Mouse (Mus musculus) inflammation-experienced regulatory T-cells, adult 16 weeks (primary cell): ENCODE data around the gene Fgf8. TPM values are rescaled to one million over a fixed set of nuclear protein-coding genes. Genes with fewer than 3 reads are reported as not detected.

Source experiments
- polyA plus RNA-seq: library from polyadenylated mRNA; unstranded; fragments of 100-300 nt; shearing (Covaris generic); gene quantifications from one replicate; pipeline ENCODE4 v1.2.1, GENCODE M21; 2017

Gene Fgf8
- polyA plus RNA-seq: not detected

GRCm38 (mm10) chr19:45742218-45742983 is at the start of gene Fgf8:
Fgf8 (minus strand) TSS chr19:45742915.

GRCm38 (mm10) chr19:45783181-45783932 is 40.6 kb upstream of the Fgf8 start, which contains the start of gene Mgea5:
Mgea5 (minus strand) TSS chr19:45783837.

GRCm38 (mm10) chr19:45749243-45750043 is 6.7 kb upstream of the Fgf8 start, which contains the start of gene Npm3:
Npm3 (minus strand) TSS chr19:45749591.

Other genes starting within 250 kb of the Fgf8 start
- gene Poll, start 182.4 kb downstream of the Fgf8 start, polyA plus RNA-seq: 19.1 TPM
- 48.0 TPM for gene Gm17018, start 182.3 kb downstream of the Fgf8 start, polyA plus RNA-seq
- gene Fbxw4, start 82.6 kb downstream of the Fgf8 start, polyA plus RNA-seq: 8.9 TPM
- 28.0 TPM for gene Npm3, start 6.7 kb upstream of the Fgf8 start, polyA plus RNA-seq
- gene Mgea5, start 40.9 kb upstream of the Fgf8 start, polyA plus RNA-seq: 147 TPM
- 14.8 TPM for gene Kcnip2, start 73.1 kb upstream of the Fgf8 start, polyA plus RNA-seq